Mouse (Mus musculus) olfactory bulb, adult 2 months (tissue): ENCODE measurements around the gene Thsd1.

ENCODE experiments used
- CTCF ChIP-seq: fragments of 200-500 bp; IDR thresholded peaks from 2 replicates; pipeline ENCODE4 v1.5.1; 2012; ENCODE audit warnings: low read depth, mild to moderate bottlenecking, low read length, moderate library complexity; ENCODE audit not compliant: insufficient read depth
- POLR2A ChIP-seq: fragments of 200-500 bp; IDR thresholded peaks from 2 replicates; pipeline ENCODE4 v1.6.1; 2012; ENCODE audit warnings: mild to moderate bottlenecking, low read depth, low read length, moderate library complexity; ENCODE audit not compliant: insufficient read depth

GRCm38 (mm10) chr8:22262267-22262666, 35.2 kb downstream of the Thsd1 start:
- TF ChIP-seq CTCF (no peak), POLR2A (no peak)
